Mouse (Mus musculus) testis, postnatal 14 days (tissue): ENCODE data around the gene Chchd10.
"Not testable (repeated sequence)": the region's sequence is repeated elsewhere in the genome, so short reads cannot be mapped to it uniquely, and the experiment has no call there.

Experiments used
- DNase-seq: peaks from one replicate; pipeline ENCODE4 v3.0.0; 2021; ENCODE audit warnings: low spot score

The Chchd10 gene

GRCm38 (mm10) chr10:75932891-75933290 lies at the start of gene Chchd10:
Gene Chchd10, plus strand, starts transcription at chr10:75933130.
- no peak for DNase-seq

GRCm38 (mm10) chr10:75883232-75883552 lies 49.7 kb upstream of the Chchd10 start:
- DNase-seq: peak; percentile 82

GRCm38 (mm10) chr10:75884742-75885141 lies 48.2 kb upstream of the Chchd10 start:
- DNase-seq: no peak

- not testable (repeated sequence) for DNase-seq
Observed at GRCm38 (mm10) chr10:75887504-75887903, 45.4 kb upstream of the Chchd10 start.

- DNase-seq: no peak
Observed at GRCm38 (mm10) chr10:75889406-75890153, 43.4 kb upstream of the Chchd10 start.

GRCm38 (mm10) chr10:75893089-75893750 lies 39.7 kb upstream of the Chchd10 start, which contains the start of gene Derl3:
Gene Derl3, plus strand, starts transcription at chr10:75893413.
- peak; percentile 99 for DNase-seq

- DNase-seq: no peak
Observed at GRCm38 (mm10) chr10:75894601-75895000, 38.3 kb upstream of the Chchd10 start.

- no peak for DNase-seq
Observed at GRCm38 (mm10) chr10:75895730-75896129, 37.2 kb upstream of the Chchd10 start.

- DNase-seq: no peak
Observed at GRCm38 (mm10) chr10:75896208-75896607, 36.7 kb upstream of the Chchd10 start.

GRCm38 (mm10) chr10:75897373-75897772 lies 35.6 kb upstream of the Chchd10 start:
- no peak for DNase-seq

GRCm38 (mm10) chr10:75898039-75898564 lies 34.8 kb upstream of the Chchd10 start:
- DNase-seq: no peak

GRCm38 (mm10) chr10:75898846-75899245 lies 34.1 kb upstream of the Chchd10 start:
- DNase-seq: peak; percentile 51

GRCm38 (mm10) chr10:75904391-75904790 lies 28.5 kb upstream of the Chchd10 start:
- DNase-seq: no peak

- no peak for DNase-seq
Observed at GRCm38 (mm10) chr10:75906882-75907281, 26.0 kb upstream of the Chchd10 start.

- no peak for DNase-seq
Observed at GRCm38 (mm10) chr10:75910698-75911097, 22.2 kb upstream of the Chchd10 start.

- DNase-seq: no peak
Observed at GRCm38 (mm10) chr10:75913013-75913589, 19.8 kb upstream of the Chchd10 start.

- DNase-seq: no peak
Observed at GRCm38 (mm10) chr10:75915557-75915956, 17.4 kb upstream of the Chchd10 start.

- no peak for DNase-seq
Observed at GRCm38 (mm10) chr10:75916840-75917239, 16.1 kb upstream of the Chchd10 start.

- no peak for DNase-seq
Observed at GRCm38 (mm10) chr10:75919026-75919425, 13.9 kb upstream of the Chchd10 start.

- DNase-seq: peak; percentile 96
Observed at GRCm38 (mm10) chr10:75921026-75921725, 11.8 kb upstream of the Chchd10 start, which contains the start of gene Smarcb1. Gene Smarcb1, minus strand, starts transcription at chr10:75921617.

- DNase-seq: peak; percentile 49
Observed at GRCm38 (mm10) chr10:75921726-75922560, 11.0 kb upstream of the Chchd10 start.
